Comparison of ENCODE assay signal across 7 mouse cellular contexts in genomic region chr7:128739462-128740277, GRCm38 (mm10). TPM values are rescaled to one million over a fixed set of nuclear protein-coding genes. Genes with fewer than 3 reads are reported as not detected.
DNase-seq lines count a peak whose midpoint lies in the region; ATAC-seq and TF ChIP-seq lines count a peak whose summit lies in the region.

No protein-coding gene starts in this region.

- 0 out of 2 replicates have a peak overlapping the region, but pooled peaks have one; percentile 3 for H3K27ac ChIP-seq in embryonic fibroblast, embryonic 13.5 days (ENCODE audit: insufficient read depth, low read length)
- H3K27ac ChIP-seq in heart, embryonic 15.5 days = peak overlapping the region; percentile 84
- peak overlapping the region; percentile 40 for H3K27ac ChIP-seq in macrophage

- TF ChIP-seq POLR2A in embryonic fibroblast, embryonic 13.5 days (IDR thresholded peaks at IDR 0.05; ENCODE audit: low read depth, low read length) = no peak

- DNase-seq in T-cell, adult 2 months (ENCODE audit: low spot score) = peak; percentile 51
- peak; percentile 66 for DNase-seq in kidney, postnatal 10 days
- peak; percentile 55 to 59 for DNase-seq in spleen, adult 18-20 months

- peak; percentile 58 for ATAC-seq in CD4-positive, CD25-positive, alpha-beta regulatory T cell, adult 4 months
- peak; percentile 60 for ATAC-seq in heart, embryonic 15.5 days (replicated peaks; ENCODE audit: insufficient number of reproducible peaks, insufficient read depth, low FRiP score, low read depth)

- no peak for TF ChIP-seq CTCF in embryonic fibroblast, embryonic 13.5 days (IDR thresholded peaks at IDR 0.05; ENCODE audit: borderline replicate concordance, insufficient read depth, low read length)

- H3K4me2 ChIP-seq in heart, embryonic 15.5 days = peak overlapping the region; percentile 88

- H3K4me3 ChIP-seq in embryonic fibroblast, embryonic 13.5 days (ENCODE audit: insufficient read depth, low read length) = peak overlapping the region; percentile 97
- H3K4me3 ChIP-seq in heart, embryonic 15.5 days = peak overlapping the region; percentile 94
- H3K4me3 ChIP-seq in macrophage (ENCODE audit: inconsistent target) = peak overlapping the region; percentile 65

- no peaks in the 10 kb centered on the region for H3K36me3 ChIP-seq in heart, embryonic 15.5 days
- H3K36me3 ChIP-seq in macrophage (ENCODE audit: inconsistent target) = no peaks in the 10 kb centered on the region

- H3K79me2 ChIP-seq in macrophage (ENCODE audit: inconsistent target) = peaks cover 49% of the 10 kb centered on the region

- WGBS in heart, embryonic 15.5 days = under 1% methylated on average over 80 of the region's 80 CpGs
- WGBS in macrophage (ENCODE audit: missing documents) = under 1% methylated on average over 76 of the region's 80 CpGs

- H3K9me3 ChIP-seq in heart, embryonic 15.5 days (replicated peaks) = no peaks in the 10 kb centered on the region

- no peaks in the 10 kb centered on the region for H3K27me3 ChIP-seq in heart, embryonic 15.5 days

- peak overlapping the region; percentile 99 for H3K9ac ChIP-seq in heart, embryonic 15.5 days

- H3K4me1 ChIP-seq in embryonic fibroblast, embryonic 13.5 days (ENCODE audit: control insufficient read depth, insufficient read depth, low read length) = peaks cover 5% of the 10 kb centered on the region; the same call in 1 of the 2 replicates
- H3K4me1 ChIP-seq in heart, embryonic 15.5 days (replicated peaks) = peaks cover 26% of the 10 kb centered on the region

RNA-seq across cellular contexts. Expression of gene Mcmbp, which starts 0.6 kb away (rescaled TPM):
- polyA plus RNA-seq in CD4-positive, CD25-positive, alpha-beta regulatory T cell, adult 4 months (2017; shearing (Covaris generic)) = 100 to 1,000 TPM in 1 of 2 experiments, 10 to 100 TPM in 1; 92.6 to 102 TPM
- polyA plus RNA-seq in embryonic fibroblast, embryonic 13.5 days (2011; ENCODE audit: insufficient read length, low read depth, missing spikeins) = 39.8 and 44.0 TPM in 2 replicates
- 34.9 and 39.3 TPM in 2 replicates for polyA plus RNA-seq in heart, embryonic 15.5 days (2015; fragmentation: Nextera tagmentation; extraction: Ambion mirVana)
- 10 to 100 TPM; 24.6 to 98.2 (median 58.7) TPM for total RNA-seq in macrophage (2018; cell fraction: chromatin; rRNA removed)
- 10 to 100 TPM; 22.0 to 40.7 (median 29.5) TPM for total RNA-seq in macrophage (2018; cell fraction: cytosol; rRNA removed)
- total RNA-seq in macrophage (2018; cell fraction: nucleus; rRNA removed) = 100 to 1,000 TPM in 1 of 26 experiments, 10 to 100 TPM in 25; 25.9 to 130 (median 48.4) TPM
- polyA plus RNA-seq in macrophage (2018) = 24.9 to 40.8 TPM (median 27.9 TPM) in 3 replicates

RNA-seq across cellular contexts. Expression of gene Sec23ip, which starts 5.1 kb away (rescaled TPM):
- polyA plus RNA-seq in CD4-positive, CD25-positive, alpha-beta regulatory T cell, adult 4 months (2017; shearing (Covaris generic)) = 10 to 100 TPM; 33.7 to 44.4 TPM
- 58.0 and 64.1 TPM in 2 replicates for polyA plus RNA-seq in embryonic fibroblast, embryonic 13.5 days (2011; ENCODE audit: insufficient read length, low read depth, missing spikeins)
- polyA plus RNA-seq in heart, embryonic 15.5 days (2015; fragmentation: Nextera tagmentation; extraction: Ambion mirVana) = 25.5 and 29.9 TPM in 2 replicates
- total RNA-seq in macrophage (2018; cell fraction: chromatin; rRNA removed) = 10 to 100 TPM; 25.3 to 68.7 (median 48.5) TPM
- total RNA-seq in macrophage (2018; cell fraction: cytosol; rRNA removed) = 10 to 100 TPM; 19.0 to 29.6 (median 24.3) TPM
- 10 to 100 TPM; 22.0 to 51.4 (median 36.3) TPM for total RNA-seq in macrophage (2018; cell fraction: nucleus; rRNA removed)
- 20.6 to 23.5 TPM (median 21.4 TPM) in 3 replicates for polyA plus RNA-seq in macrophage (2018)

Comparison
In these comparisons a context has a peak if more than half of its experiments do, and no peak if none do; other contexts are left out.
1. Peak in every context shown above with its lines: DNase-seq, ATAC-seq, H3K4me3 ChIP-seq and H3K27ac ChIP-seq.
2. H3K27ac ChIP-seq: peak in every context shown above with its lines; median percentile 84 in heart, embryonic 15.5 days; 40 in macrophage; 3 in embryonic fibroblast, embryonic 13.5 days.